Mouse (Mus musculus) MEL-GATA-1-ER (cell line): ENCODE measurements around the gene Il33.

Experiments used
- DNase-seq: peaks from one replicate; pipeline ENCODE4 v3.0.0-alpha.2; 2012; ENCODE audit warnings: low read depth; ENCODE audit errors: extremely low read depth

Gene Il33

GRCm38 (mm10) chr19:29986464-29987091, 61.7 kb downstream of the Il33 start:
- DNase-seq: no peak

- peak; percentile 28 for DNase-seq
These were observed 75.8 kb downstream of the Il33 start for GRCm38 (mm10) chr19:30000406-30001365.

- no peak for DNase-seq
These were observed 76.6 kb downstream of the Il33 start for GRCm38 (mm10) chr19:30001550-30001949.

- no peak for DNase-seq
These were observed 78.7 kb downstream of the Il33 start, which contains the start of gene Trpd52l3 for GRCm38 (mm10) chr19:30003621-30004020. Gene Trpd52l3 (plus strand): TSS chr19:30003790.

GRCm38 (mm10) chr19:30006371-30006770, 81.5 kb downstream of the Il33 start:
- DNase-seq: no peak
